Mouse (Mus musculus) kidney, postnatal 4 days (tissue): Measurements from ENCODE around the gene Fnip2.

Experiments
- DNase-seq, 2 experiments: peaks; one replicate each; pipeline ENCODE4 v3.0.0; 2021; ENCODE audit warnings: mixed read lengths in 2 of 2

Fnip2 gene

DNA sequence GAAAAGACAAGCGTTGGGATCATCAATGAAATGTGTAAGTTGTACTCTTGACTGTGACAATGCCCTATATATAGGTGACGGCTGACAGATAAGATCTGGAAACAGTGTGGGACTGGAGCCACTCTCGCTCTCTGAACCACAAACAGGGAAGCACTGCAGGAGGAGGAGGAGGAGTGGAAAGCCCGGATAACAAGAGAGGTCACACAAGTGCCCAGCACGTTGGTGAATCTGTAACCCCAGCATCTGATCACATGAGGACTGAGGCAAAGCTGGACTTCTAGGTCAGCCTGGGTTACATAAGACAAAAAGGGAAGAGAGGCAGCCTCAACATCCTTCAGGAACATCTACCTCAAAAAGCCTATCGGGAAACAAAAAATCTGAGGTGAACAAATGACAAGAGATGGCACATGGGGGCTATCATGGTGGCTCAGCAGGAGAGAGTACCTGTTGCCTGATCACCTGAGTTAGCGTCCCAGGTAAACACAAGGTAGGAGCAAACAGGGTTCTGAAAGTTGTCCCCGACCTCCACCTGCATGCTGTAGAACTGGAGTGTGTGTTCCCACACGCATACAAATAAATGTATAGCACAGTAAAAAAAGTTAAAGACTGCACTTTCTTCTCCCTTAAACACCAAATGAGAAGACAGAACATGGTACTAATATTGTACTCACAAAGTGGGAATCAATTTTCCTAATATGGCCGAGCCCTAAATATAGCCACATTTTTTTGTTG is 2.6 kb downstream of the Fnip2 start:
- DNase-seq, result no peak

DNA sequence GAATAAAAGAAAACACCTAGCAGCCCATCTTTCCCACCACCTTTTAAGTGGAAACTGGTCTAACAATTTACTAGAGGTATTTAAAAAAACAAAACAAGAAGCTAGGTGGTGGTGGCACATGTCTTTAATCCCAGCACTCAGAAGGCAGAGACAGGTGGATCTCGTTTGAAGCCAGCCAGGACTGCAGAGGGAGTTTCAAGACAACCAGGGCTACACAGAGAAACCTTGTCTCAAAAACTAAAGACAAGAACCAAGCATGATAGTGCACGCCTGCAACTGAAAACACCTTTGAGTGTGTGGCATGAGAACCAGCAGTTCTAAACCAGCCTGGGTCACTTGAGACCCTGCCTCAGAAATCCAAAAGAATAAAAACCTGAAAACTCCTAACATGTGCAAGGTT is 4.1 kb downstream of the Fnip2 start:
- no peak for DNase-seq

DNA sequence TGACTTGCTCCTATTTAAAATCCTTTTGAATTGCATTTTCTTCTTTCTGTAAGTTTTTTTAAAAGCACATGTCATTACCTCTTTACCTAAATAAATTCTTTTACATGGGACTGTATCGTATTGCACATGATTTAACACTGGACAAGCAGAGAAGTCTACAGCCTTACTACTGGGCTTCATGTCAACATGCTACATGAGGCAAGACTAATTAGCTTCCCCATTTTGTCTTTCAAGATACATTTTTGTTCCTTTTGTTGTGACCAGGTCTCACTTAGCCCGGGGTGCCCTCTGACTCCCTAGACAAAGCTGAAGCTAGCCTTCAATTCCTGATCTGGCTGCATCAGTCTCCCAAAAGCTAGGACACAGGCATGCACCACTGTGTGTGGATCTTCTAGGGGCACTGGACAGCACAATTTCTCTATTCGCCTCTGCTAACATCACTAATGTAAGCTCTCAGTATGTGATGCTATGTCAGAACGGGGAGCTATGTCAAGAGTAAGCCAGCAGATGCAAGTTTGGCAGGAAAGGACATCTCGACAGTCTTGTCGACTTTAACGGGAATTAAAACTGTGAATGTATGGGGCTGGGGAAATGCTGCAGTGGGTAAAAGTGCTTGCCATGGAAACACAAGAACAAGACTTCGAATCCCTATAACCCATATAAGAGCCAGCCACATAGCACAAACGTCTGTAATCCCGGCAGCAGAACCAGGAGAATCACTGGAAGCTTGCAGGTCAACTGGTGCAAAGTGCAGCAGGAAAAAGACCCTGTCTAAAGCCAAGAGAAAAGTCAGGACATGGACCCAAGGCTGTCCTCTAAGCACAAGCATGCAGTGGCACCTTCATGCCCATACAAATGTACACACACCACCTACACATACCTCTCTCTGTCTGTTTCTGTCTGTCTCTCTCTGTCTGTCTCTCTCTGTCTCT is 5.5 kb downstream of the Fnip2 start:
- no peak for DNase-seq

DNA sequence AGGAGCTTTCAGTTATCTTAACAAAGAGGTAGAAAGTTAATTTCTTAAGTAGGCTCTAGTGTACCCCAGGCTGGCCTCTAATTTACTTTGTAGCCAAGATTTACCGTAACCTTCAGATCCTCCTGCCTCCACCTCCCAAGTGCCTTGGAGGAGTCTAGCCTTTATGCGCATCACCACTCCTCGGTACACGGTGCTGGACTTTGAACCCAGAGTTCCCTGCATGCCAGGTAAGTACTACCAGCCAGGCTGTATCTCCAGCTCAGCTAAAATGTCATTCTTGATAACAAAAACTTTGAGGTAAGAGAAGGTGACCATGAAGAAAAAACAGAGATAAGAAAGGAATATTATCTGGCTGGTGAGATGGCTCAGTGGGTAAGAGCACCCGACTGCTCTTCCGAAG is 7.0 kb downstream of the Fnip2 start:
- no peak for DNase-seq

DNA sequence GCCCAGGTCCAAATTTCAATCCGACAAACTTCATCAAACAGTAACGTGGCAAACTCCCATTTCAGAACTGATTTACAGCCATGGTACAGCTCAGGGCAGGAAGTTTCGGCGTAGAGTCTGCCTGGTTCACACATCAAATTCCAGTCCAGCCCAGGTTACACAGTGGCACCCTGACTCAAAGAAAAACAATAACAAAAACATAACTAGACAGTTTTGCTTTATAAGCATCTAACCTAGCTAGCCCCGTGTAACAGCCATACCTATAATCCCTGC is 7.9 kb downstream of the Fnip2 start:
- peak; percentile 18 to 53 for DNase-seq

DNA sequence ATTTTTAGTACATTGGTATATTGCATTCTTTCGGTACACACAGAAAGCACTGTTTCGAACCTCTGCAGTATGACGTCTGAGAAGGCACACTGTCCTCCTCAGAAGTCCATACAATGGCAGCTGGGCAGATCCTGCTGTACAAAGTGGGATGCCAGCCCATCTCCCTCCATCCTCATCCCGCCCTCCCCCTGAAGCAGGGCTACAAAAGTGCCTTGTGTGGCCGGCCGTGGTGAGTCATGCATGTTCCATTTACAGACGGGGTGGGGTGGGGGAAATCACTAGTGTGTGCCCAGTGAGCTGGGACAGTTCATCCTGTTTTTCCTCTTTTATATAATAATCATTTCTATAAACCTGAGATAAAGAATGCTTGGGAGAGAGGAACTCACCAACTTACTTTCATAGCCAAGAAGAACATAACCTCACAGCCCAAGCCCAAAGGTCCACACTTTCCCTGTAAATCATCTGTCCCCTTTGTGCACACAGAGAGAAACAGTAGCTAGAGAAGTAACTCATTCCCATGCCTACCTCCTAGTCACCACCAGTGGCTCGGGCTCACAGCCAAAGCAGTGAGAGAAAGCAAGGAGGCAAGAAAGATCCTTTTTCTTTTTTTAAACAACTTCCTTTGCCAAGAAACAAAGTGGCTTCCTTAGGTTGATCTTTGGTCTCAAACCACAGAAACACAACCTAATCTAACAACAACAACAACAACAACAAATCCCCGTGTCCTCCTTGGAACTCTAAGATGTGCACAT is 8.4 kb downstream of the Fnip2 start:
- peak; percentile 68 to 76 for DNase-seq

DNA sequence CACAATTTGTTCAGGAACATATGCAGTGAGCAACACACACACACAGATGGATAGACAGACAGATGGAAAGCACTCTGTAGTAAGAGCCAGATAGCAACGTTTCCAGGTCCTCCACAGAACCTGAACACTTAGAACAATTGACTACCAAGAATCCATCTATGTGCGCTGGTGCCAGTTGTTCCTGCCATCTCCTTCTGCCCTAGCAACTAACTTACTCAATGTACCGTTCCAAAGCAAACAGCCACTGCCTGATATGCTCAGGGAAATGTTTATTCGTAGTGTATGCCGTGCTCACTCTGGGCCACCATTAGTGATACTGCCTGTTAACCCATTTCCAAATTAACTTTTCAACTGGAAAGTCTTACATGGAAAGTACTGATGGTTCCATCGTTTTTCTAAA is 12.5 kb downstream of the Fnip2 start:
- no peak for DNase-seq

DNA sequence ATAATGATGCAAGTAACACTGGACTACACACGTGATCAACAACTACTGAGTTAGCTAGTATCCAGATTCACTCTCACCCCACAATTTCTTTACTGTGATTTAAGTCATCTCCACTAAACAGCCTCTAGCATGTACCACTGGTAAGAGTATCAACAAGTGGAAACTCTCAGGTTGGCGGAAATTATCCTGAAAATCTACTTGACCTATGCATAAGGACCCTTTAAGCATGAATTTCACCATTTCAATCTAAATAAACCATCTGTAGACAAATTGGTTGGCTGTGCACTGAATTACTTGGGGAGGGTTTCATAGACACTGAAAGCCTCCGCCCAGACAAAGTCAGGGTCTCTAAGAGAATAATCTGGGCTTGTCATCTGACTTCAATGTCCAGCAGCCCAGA is 13.8 kb downstream of the Fnip2 start:
- no peak for DNase-seq

DNA sequence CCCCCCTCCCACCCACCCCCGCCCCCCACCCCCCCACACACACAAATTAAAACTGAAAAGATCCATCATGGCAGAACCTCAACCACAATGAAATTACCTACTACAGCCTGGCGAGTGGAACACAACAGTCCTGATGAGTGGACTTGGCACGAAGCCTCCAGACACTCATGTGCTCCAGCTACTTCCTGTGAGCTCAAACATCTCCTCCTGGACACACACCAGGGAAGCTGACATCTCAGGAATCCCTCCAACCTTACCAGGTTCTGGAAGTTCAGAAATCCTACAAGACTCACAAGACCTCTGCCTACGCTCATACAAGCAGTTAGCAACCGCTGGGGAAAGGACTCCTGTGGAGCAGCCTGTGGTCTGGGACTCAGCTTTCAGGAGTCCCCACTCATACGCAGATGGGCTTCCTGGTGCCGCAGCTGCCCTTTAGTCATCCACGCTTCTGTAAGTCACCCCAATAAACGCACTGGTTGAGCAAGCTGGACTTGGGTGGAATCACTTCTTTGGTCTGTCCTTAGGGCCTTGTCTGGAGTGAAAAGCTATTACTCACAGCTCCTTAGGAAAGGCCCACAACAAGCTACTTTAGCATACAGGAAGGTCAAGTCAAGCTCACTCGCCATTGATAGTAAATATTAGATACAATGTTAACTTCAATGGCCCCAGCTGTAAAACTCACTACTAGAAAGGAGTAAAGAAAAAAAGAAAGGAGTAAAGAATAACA is 15.6 kb downstream of the Fnip2 start:
- no peak for DNase-seq

DNA sequence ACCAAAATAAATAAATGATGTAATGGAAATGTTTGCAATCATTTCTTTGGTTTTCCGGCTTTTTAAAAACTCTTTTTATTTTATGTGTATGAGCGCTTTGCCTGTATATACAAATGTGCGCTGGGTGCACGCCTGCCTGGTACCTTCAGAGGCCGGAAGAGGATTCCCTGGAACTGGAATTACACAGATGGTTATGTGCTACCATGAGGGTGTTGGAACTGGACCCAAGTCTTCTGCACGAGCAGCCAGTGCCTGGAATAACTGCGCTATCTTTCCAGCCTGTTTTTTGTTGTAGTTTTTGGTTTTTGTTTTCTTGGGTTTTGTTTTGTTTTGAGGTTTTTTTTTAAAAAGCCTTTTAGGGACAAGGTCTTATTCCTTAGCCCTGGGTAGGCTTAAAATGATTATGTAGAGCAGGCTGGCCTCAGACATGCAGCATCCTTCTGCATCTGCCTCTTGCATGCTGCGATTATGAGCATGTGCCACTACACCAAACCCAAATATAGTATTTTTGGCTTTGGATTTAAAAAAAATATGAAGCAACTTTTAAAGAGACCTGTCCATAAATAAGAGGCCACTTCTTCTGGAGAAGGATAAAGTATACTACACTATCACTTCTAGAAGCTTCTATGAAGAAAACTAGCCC is 17.7 kb downstream of the Fnip2 start:
- DNase-seq, result no peak

DNA sequence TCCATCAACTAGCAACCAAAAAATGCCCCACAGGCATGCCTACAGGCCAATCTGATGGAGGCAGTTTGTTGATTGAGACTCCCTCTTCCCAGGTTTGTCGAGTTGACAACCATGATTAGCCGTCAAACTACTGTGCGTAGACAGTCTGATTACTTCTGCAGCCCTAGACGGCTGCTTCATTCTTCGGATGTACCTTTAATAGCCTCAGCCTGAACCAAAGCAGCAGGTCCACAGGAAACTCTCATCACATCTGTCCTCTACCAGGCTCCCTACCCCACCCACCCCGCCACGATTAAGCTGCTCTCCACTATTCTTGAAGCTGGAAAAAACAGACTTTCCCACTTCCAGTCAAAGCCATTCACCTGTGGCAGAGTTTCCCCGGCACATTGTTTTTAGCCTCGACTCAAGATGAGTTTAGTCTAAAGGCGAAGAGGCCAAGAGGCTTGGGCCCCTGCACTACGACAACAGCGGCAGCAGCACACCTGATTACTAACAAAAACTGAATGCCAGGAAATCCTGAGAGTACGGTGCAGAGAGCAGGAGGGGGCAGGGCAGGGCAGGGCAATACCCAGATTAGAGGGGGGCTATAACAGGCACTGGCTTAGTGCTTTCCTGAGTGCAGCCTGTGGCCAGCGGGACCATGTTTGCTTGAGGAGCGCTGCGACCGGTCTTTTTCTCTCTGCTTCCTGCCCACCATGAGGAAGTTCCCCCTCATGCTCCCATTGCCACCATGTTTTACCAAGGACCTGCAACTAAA is 18.7 kb downstream of the Fnip2 start:
- DNase-seq, result no peak

DNA sequence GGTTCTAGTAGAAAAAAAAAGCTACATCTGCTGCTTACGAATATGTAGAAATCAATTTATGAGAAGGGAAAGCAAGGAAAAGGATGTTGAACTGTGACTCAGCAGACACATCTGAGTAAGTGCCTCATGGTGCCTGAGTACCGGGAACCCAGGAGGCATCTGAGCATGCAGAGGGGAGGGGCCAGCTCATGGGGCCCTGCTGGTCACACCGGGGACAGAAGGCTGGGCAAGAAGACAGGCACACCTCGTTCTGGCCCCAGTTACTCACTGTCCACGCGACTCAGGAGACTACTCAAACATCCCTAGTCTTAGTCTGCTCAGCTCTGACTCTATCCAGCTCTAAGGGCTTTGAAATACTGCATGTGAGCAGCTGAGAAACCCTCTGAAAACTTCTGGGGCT is 25.0 kb downstream of the Fnip2 start:
- peak in 1 of 2 experiments; percentile 55 for DNase-seq

DNA sequence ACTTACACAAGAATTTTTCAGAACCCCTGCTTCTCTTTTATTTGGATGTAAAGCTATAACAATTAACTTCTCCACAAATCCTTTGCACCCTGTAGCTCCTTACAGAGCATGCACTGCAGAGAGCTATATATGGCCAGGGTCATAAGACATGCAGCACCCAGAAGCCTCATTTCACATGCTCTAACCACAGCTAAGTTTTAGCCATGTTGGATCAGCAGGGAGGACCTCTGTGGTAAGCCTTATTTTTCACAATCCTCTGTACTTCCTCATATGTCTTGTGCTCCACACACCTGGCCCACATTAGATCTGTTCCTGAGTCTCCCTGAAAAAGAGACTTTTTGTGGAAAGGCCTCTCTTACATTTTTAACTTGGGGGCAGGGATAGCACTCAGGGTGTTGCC is 27.9 kb downstream of the Fnip2 start:
- no peak for DNase-seq

DNA sequence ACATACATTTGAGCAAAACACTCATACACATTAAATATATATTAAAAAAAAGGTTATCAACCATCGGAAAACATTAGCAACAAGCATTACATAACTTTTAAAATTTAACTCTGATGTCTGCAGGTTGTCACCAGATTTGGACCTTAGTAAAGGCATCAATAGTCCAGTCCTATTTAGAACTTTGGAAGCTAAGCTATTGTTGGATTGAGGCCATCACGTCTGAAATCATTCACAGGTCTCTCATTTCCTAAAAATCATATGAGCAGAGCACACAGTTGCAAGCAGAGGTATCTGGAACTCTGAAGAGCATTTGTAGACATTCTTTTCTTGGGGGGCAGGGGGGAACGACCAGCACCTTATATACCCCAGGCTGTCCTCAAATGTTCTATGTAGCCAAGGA is 28.5 kb downstream of the Fnip2 start:
- DNase-seq, result no peak

DNA sequence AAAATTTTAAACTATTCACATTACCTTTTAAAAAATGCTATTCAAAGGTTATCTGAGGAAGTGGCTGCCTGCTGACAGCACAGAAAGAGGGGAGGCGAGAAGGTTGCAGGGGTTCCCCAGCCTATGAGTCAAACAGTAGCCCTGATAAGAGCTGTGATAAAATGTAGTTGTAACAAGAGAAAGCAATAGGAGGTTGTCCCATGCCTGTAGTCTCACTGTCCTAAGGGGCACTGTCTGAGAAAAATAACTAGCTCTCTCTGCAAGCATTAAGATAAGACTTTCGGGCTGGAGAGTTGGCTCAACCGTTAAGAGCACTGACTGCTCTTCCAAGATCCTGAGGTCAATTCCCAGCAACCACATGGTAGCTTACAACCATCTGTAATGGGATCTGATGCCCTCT is 29.3 kb downstream of the Fnip2 start:
- no peak for DNase-seq

DNA sequence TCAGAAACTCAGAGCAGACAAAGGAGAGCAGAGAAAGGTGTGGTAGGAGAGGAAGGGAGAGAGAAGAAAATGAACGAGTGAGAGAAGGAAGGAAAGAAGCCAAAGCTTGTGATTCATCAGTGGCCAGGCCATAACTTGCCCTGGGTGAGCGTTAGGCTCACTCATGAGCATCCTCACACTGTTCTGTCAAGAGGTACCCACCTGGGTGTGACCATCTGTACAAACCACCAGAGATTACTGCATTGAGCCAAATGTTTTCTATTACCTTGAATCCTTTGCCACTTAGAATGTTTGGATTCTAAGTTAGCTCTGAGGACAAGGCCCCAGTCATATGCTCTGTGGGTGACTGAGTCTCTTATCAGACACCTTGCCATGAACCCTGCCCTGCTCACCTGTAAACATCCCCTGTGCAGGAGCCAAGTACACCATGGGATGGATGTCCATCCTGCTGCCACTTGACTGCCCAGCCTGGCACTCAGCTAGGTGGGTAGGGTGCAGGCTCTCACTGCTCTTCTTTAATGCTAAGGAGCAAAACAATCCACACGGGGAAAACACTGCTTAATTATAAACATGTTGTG is 29.9 kb downstream of the Fnip2 start:
- DNase-seq, result no peak

DNA sequence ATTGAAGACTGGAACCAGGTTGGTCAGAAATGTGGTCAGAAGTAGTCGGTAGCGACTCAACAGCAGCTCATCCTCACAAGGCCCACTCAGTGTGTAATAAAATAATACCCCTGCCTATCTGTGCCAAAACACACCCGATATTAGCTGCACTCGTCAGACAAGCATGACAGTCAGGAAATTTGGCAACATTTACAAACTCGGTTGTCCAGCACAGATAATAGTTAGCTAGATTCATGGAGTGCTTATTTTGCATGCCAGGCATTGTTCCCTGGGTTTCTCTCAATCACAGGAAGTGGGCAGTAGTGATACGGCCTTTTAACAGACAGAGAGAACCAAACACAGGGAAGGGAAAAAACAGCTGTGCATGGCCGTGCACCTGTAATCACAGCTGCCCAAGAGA is 30.6 kb downstream of the Fnip2 start:
- no peak for DNase-seq

DNA sequence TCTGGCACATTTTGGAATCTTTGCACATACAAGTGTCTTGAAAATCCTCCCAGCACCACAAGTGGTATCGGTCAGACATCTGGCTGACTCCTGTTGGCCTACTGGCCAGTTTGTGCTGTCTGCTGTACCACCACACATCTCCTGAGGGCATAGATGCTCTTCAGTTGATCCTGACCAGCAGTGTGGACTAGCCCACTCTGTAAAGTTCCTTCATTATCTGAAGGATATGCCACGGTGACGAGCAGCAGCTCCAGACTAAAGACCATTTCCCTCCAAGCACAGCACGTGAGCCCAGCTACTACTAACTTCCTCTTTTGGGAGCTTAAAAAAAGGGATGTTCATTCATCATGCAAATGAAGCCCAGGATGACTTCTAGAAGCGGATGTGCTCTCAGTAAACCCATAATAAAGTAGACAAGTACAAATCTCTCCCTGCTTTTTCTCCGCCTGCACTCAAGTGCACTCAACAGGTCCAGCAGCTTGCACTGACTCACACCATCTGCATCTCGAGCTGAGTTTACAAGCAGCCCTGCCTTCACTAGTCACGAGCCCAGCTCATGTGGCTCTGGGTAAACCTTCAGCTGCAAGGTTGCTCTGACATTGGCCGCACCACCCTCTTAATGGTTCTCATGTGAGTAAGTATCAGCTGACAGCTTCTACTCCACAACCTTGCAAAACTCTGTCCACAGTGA is 35.9 kb downstream of the Fnip2 start:
- DNase-seq, result peak; percentile 31 to 62

DNA sequence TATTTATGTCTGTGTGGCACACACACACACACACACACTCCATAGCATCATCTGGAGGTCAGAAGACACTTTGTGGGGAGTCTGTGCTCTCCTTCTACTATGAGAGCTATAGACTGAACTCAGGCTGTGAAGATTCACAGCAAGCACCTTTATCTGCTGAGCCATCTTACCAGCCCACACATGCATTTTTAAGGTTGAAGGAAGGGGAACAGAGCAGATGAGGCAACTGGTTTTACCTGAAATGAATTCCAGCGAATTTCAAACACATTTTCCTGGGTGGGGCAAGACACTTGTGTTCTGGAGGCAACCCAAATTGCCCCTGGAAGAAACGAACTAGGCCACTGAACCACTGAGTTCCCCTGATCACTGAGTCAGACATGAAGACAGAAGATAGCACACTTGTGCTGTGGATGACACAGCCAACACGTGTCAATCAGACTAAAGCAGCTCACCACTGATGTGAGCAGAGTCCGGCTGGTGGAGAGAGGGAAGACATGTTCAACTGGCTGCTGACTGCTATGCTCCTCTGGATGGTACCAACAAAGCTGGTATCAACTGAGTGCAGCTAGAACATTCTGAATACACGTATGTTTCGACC is 38.0 kb downstream of the Fnip2 start:
- no peak for DNase-seq

DNA sequence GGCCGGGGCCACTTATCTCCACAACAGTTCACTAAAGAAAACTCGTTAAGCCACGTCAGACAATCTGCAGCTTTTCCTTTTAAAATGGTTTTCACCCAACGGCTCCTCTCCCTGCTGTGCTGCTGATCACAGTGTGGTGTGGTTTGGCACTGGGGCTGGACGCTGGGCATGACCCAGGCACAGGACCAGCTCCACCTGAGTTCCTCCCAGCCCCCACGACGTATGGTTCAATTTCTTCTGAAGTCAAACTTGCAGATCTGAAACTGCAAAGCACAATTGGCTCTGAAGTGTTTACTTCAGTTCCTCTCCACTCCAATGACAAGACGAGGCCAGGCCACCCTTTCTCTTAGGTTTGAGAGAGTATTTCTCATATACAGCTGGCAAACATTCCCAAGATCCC is 39.1 kb downstream of the Fnip2 start:
- no peak for DNase-seq
